In the genomic region with DNA sequence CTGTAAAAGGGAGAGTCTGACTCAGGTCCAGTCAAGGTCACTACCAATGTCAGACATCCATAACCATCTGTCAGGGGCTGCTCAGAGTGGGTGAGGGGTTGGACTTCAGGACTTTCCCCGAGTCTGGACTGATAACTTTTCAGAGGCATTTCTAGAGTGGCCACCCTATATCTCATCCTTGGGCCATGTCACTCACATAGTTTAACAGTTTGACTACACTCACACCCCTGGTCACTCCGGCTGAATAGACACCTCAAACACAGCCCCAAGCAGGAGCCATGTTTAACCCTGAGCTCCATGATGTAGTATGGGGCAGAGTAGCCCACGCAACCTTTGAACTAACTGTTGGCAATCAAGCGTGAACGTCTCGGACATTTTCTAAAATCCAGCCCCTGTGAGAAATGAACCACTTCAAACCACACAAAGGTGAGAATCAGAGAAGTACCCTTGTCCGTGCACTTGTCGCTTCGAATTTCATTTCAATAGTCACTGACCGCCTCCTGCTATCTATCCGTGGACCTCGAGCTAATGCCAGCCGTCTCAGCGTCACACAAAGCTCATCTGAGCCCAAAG, we compare ENCODE assay signal across 8 mouse cellular contexts. TPM values are rescaled to one million over a fixed set of nuclear protein-coding genes. Genes with fewer than 3 reads are reported as not detected.
DNase-seq lines count a peak whose midpoint lies in the region; ATAC-seq and TF ChIP-seq lines count a peak whose summit lies in the region.

No protein-coding gene starts in this region.

- WGBS in liver, adult 2 months, result 21% methylated on average over 14 of the region's 14 CpGs
- WGBS in embryonic facial prominence, embryonic 15.5 days, result 5% methylated on average over 14 of the region's 14 CpGs
- 4% methylated on average over 14 of the region's 14 CpGs for WGBS in kidney, embryonic 16.5 days
- 8% methylated on average over 14 of the region's 14 CpGs for WGBS in neural tube, embryonic 13.5 days

- peak overlapping the region; percentile 59 for H3K4me3 ChIP-seq in liver, adult 2 months (ENCODE audit: insufficient read depth, low read depth, low read length)
- peak overlapping the region; percentile 86 for H3K4me3 ChIP-seq in embryonic facial prominence, embryonic 15.5 days (replicated peaks)
- H3K4me3 ChIP-seq in kidney, embryonic 16.5 days (ENCODE audit: low read length), result peak overlapping the region; percentile 75
- peak overlapping the region; percentile 79 for H3K4me3 ChIP-seq in neural tube, embryonic 13.5 days

- H3K27ac ChIP-seq in liver, adult 2 months (replicated peaks; ENCODE audit: insufficient read depth, low read depth, low read length), result peak overlapping the region; percentile 25; the same call in 1 of the 2 replicates
- H3K27ac ChIP-seq in embryonic facial prominence, embryonic 15.5 days (replicated peaks), result peak overlapping the region; percentile 96
- H3K27ac ChIP-seq in kidney, embryonic 16.5 days (ENCODE audit: low read length), result peak overlapping the region; percentile 96
- peak overlapping the region; percentile 92 for H3K27ac ChIP-seq in neural tube, embryonic 13.5 days (replicated peaks)

- H3K36me3 ChIP-seq in liver, adult 2 months (ENCODE audit: control insufficient read depth, insufficient read depth, low read length), result no peaks in the 10 kb centered on the region
- H3K36me3 ChIP-seq in embryonic facial prominence, embryonic 15.5 days, result peaks cover 16% of the 10 kb centered on the region; the same call in 1 of the 2 replicates
- H3K36me3 ChIP-seq in kidney, embryonic 16.5 days (ENCODE audit: insufficient read depth, low read length), result peaks cover 7% of the 10 kb centered on the region
- peaks cover 16% of the 10 kb centered on the region for H3K36me3 ChIP-seq in neural tube, embryonic 13.5 days

- intact Hi-C loops in left cerebral cortex, postnatal 25 days (cut with DNase I), result no loop called here

- no peak for TF ChIP-seq CTCF in liver, adult 2 months (IDR thresholded peaks at IDR 0.05; ENCODE audit: low read depth, low read length)

- no peak for ATAC-seq in embryonic facial prominence, embryonic 15.5 days (ENCODE audit: insufficient number of reproducible peaks, low FRiP score, low TSS enrichment, low read depth)
- ATAC-seq in kidney, embryonic 16.5 days (ENCODE audit: low FRiP score, low TSS enrichment), result 0 out of 2 replicates have a peak, but pooled peaks have one; percentile 18
- ATAC-seq in neural tube, embryonic 13.5 days (ENCODE audit: low read depth), result no peak; the same call in 1 of the 2 replicates

- peaks cover 7% of the 10 kb centered on the region; the same call in 1 of the 2 replicates for H3K79me2 ChIP-seq in liver, adult 2 months (ENCODE audit: control insufficient read depth, insufficient read depth, low read length)

- no peaks in the 10 kb centered on the region for H3K9me3 ChIP-seq in embryonic facial prominence, embryonic 15.5 days (replicated peaks)
- no peaks in the 10 kb centered on the region for H3K9me3 ChIP-seq in kidney, embryonic 16.5 days (ENCODE audit: low read length)
- H3K9me3 ChIP-seq in neural tube, embryonic 13.5 days, result no peaks in the 10 kb centered on the region

- peak overlapping the region; percentile 91 for H3K4me2 ChIP-seq in embryonic facial prominence, embryonic 15.5 days (replicated peaks)
- peak overlapping the region; percentile 78 for H3K4me2 ChIP-seq in kidney, embryonic 16.5 days (replicated peaks; ENCODE audit: low read depth, low read length)
- peak overlapping the region; percentile 94 for H3K4me2 ChIP-seq in neural tube, embryonic 13.5 days

- H3K9ac ChIP-seq in liver, adult 2 months (ENCODE audit: low read depth, low read length), result peak overlapping the region; percentile 60
- H3K9ac ChIP-seq in embryonic facial prominence, embryonic 15.5 days, result peak overlapping the region; percentile 37; the same call in 1 of the 2 replicates
- H3K9ac ChIP-seq in kidney, embryonic 16.5 days (replicated peaks; ENCODE audit: low read length), result peak overlapping the region; percentile 79
- peak overlapping the region; percentile 92 for H3K9ac ChIP-seq in neural tube, embryonic 13.5 days

- H3K4me1 ChIP-seq in liver, adult 2 months (ENCODE audit: control insufficient read depth, insufficient read depth, low read length), result peaks cover 8% of the 10 kb centered on the region
- peaks cover 24% of the 10 kb centered on the region for H3K4me1 ChIP-seq in embryonic facial prominence, embryonic 15.5 days
- H3K4me1 ChIP-seq in kidney, embryonic 16.5 days (ENCODE audit: insufficient read depth, low read length), result peaks cover 24% of the 10 kb centered on the region
- H3K4me1 ChIP-seq in neural tube, embryonic 13.5 days (replicated peaks), result peaks cover 23% of the 10 kb centered on the region

- H3K27me3 ChIP-seq in liver, adult 2 months (ENCODE audit: control insufficient read depth, insufficient read depth, low read length), result no peaks in the 10 kb centered on the region
- H3K27me3 ChIP-seq in embryonic facial prominence, embryonic 15.5 days, result no peaks in the 10 kb centered on the region
- H3K27me3 ChIP-seq in kidney, embryonic 16.5 days (ENCODE audit: insufficient read depth, low read length), result no peaks in the 10 kb centered on the region
- no peaks in the 10 kb centered on the region for H3K27me3 ChIP-seq in neural tube, embryonic 13.5 days

- DNase-seq in liver, adult 2 months (ENCODE audit: extremely low read depth, low read depth, low spot score), result no peak
- no peak for DNase-seq in liver
- DNase-seq in left cerebral cortex, postnatal 25 days (ENCODE audit: low spot score in 2 of 2), result no peak
- no peak for DNase-seq in frontal cortex, postnatal 14 days (ENCODE audit: low spot score in 2 of 2)
- no peak for DNase-seq in T-cell, adult 2 months (ENCODE audit: low spot score)

- TF ChIP-seq POLR2A in liver, adult 2 months (IDR thresholded peaks at IDR 0.05; ENCODE audit: extremely low read depth, insufficient read depth, low read length), result no peak

RNA-seq across cellular contexts. Expression of a gene that starts 0.6 kb away (rescaled TPM):
- 129 and 131 TPM in 2 replicates for total RNA-seq in liver, adult 2 months (2014; rRNA removed)
- polyA plus RNA-seq in liver, adult 2 months (2012; rRNA removed), result 415 and 439 TPM in 2 replicates
- 49.6 and 51.8 TPM in 2 replicates for polyA plus RNA-seq in embryonic facial prominence, embryonic 15.5 days (2015; fragmentation: Nextera tagmentation; extraction: Ambion mirVana)
- 100 and 102 TPM in 2 replicates for polyA plus RNA-seq in kidney, embryonic 16.5 days (2015; fragmentation: Nextera tagmentation; extraction: Ambion mirVana)
- polyA plus RNA-seq in neural tube, embryonic 13.5 days (2015; fragmentation: Nextera tagmentation; extraction: Ambion mirVana), result 56.8 and 65.5 TPM in 2 replicates
- total RNA-seq in left cerebral cortex, postnatal 25 days (2021), result 10 to 100 TPM; 34.8 to 38.1 TPM

RNA-seq across cellular contexts. Expression of a gene that starts 5.7 kb away (rescaled TPM):
- total RNA-seq in liver, adult 2 months (2014; rRNA removed), result 26.1 and 36.0 TPM in 2 replicates
- 139 and 141 TPM in 2 replicates for polyA plus RNA-seq in liver, adult 2 months (2012; rRNA removed)
- polyA plus RNA-seq in embryonic facial prominence, embryonic 15.5 days (2015; fragmentation: Nextera tagmentation; extraction: Ambion mirVana), result 13.4 and 15.7 TPM in 2 replicates
- 72.9 and 79.2 TPM in 2 replicates for polyA plus RNA-seq in kidney, embryonic 16.5 days (2015; fragmentation: Nextera tagmentation; extraction: Ambion mirVana)
- polyA plus RNA-seq in neural tube, embryonic 13.5 days (2015; fragmentation: Nextera tagmentation; extraction: Ambion mirVana), result 10.8 and 14.2 TPM in 2 replicates
- 10 to 100 TPM; 21.1 to 22.2 TPM for total RNA-seq in left cerebral cortex, postnatal 25 days (2021)

RNA-seq across cellular contexts. Expression of a gene that starts 6.4 kb away (rescaled TPM):
- 0.07 and 0.09 TPM in 2 replicates for total RNA-seq in liver, adult 2 months (2014; rRNA removed)
- polyA plus RNA-seq in liver, adult 2 months (2012; rRNA removed), result 0.24 and 0.92 TPM in 2 replicates
- 0.62 and 0.83 TPM in 2 replicates for polyA plus RNA-seq in embryonic facial prominence, embryonic 15.5 days (2015; fragmentation: Nextera tagmentation; extraction: Ambion mirVana)
- 0.71 and 1.0 TPM in 2 replicates for polyA plus RNA-seq in kidney, embryonic 16.5 days (2015; fragmentation: Nextera tagmentation; extraction: Ambion mirVana)
- polyA plus RNA-seq in neural tube, embryonic 13.5 days (2015; fragmentation: Nextera tagmentation; extraction: Ambion mirVana), result 0.53 and 0.79 TPM in 2 replicates
- total RNA-seq in left cerebral cortex, postnatal 25 days (2021), result 1 to 10 TPM; 1.3 to 2.5 TPM

RNA-seq across cellular contexts. Expression of a gene that starts 12.9 kb away (rescaled TPM):
- total RNA-seq in liver, adult 2 months (2014; rRNA removed), result 2.7 and 3.3 TPM in 2 replicates
- 9.0 and 14.1 TPM in 2 replicates for polyA plus RNA-seq in liver, adult 2 months (2012; rRNA removed)
- polyA plus RNA-seq in embryonic facial prominence, embryonic 15.5 days (2015; fragmentation: Nextera tagmentation; extraction: Ambion mirVana), result 21.5 and 32.1 TPM in 2 replicates
- 33.1 and 33.5 TPM in 2 replicates for polyA plus RNA-seq in kidney, embryonic 16.5 days (2015; fragmentation: Nextera tagmentation; extraction: Ambion mirVana)
- 14.1 and 15.6 TPM in 2 replicates for polyA plus RNA-seq in neural tube, embryonic 13.5 days (2015; fragmentation: Nextera tagmentation; extraction: Ambion mirVana)
- 10 to 100 TPM; 29.8 to 31.4 TPM for total RNA-seq in left cerebral cortex, postnatal 25 days (2021)

RNA-seq across cellular contexts. Expression of a gene that starts 29.6 kb away (rescaled TPM):
- 18.0 and 20.9 TPM in 2 replicates for total RNA-seq in liver, adult 2 months (2014; rRNA removed)
- polyA plus RNA-seq in liver, adult 2 months (2012; rRNA removed), result 63.0 and 71.1 TPM in 2 replicates
- 24.5 and 25.8 TPM in 2 replicates for polyA plus RNA-seq in embryonic facial prominence, embryonic 15.5 days (2015; fragmentation: Nextera tagmentation; extraction: Ambion mirVana)
- 29.3 and 32.5 TPM in 2 replicates for polyA plus RNA-seq in kidney, embryonic 16.5 days (2015; fragmentation: Nextera tagmentation; extraction: Ambion mirVana)
- 15.4 and 18.3 TPM in 2 replicates for polyA plus RNA-seq in neural tube, embryonic 13.5 days (2015; fragmentation: Nextera tagmentation; extraction: Ambion mirVana)
- 10 to 100 TPM; 76.9 to 84.4 TPM for total RNA-seq in left cerebral cortex, postnatal 25 days (2021)

Comparison
In these comparisons a context has a peak if more than half of its experiments do, and no peak if none do; other contexts are left out.
1. H3K27ac ChIP-seq: peak in every context shown above with its lines; median percentile 96 in embryonic facial prominence, embryonic 15.5 days; 96 in kidney, embryonic 16.5 days; 92 in neural tube, embryonic 13.5 days; 25 in liver, adult 2 months.
2. H3K9ac ChIP-seq: peak in every context shown above with its lines; median percentile 92 in neural tube, embryonic 13.5 days; 79 in kidney, embryonic 16.5 days; 60 in liver, adult 2 months; 37 in embryonic facial prominence, embryonic 15.5 days.